Mouse (Mus musculus) adrenal gland, postnatal 14 days (tissue): ENCODE data around the gene Fam57a. TPM values are rescaled to one million over a fixed set of nuclear protein-coding genes. Genes with fewer than 3 reads are reported as not detected.
"Not testable (repeated sequence)": the region's sequence is repeated elsewhere in the genome, so short reads cannot be mapped to it uniquely, and the experiment has no call there.

Source experiments
- DNase-seq: peaks from one replicate; pipeline ENCODE4 v3.0.0; 2021; ENCODE audit warnings: mixed read lengths
- total RNA-seq: library from RNA; stranded (reverse); gene quantifications from 2 replicates; pipeline ENCODE4 v1.2.3, GENCODE M21; 2021

Gene Fam57a
- total RNA-seq, 1 experiment from 2014 or later, result 8.0 TPM

GRCm38 (mm10) chr11:76180146-76180540 lies 672 bp downstream of the Fam57a start:
- no peak for DNase-seq

- no peak for DNase-seq
Observed at GRCm38 (mm10) chr11:76183745-76184144, 4.3 kb downstream of the Fam57a start.

- no peak for DNase-seq
Observed at GRCm38 (mm10) chr11:76186908-76187307, 7.4 kb downstream of the Fam57a start.

GRCm38 (mm10) chr11:76196275-76196976 lies 17.0 kb downstream of the Fam57a start:
- no peak for DNase-seq

- DNase-seq, result no peak
Observed at GRCm38 (mm10) chr11:76196977-76197469, 17.6 kb downstream of the Fam57a start.

GRCm38 (mm10) chr11:76201761-76202674 lies 22.5 kb downstream of the Fam57a start:
- DNase-seq, result peak; percentile 94

- DNase-seq, result no peak
Observed at GRCm38 (mm10) chr11:76206793-76207192, 27.3 kb downstream of the Fam57a start.

- DNase-seq, result no peak
Observed at GRCm38 (mm10) chr11:76210228-76210985, 30.9 kb downstream of the Fam57a start.

- DNase-seq, result not testable (repeated sequence)
Observed at GRCm38 (mm10) chr11:76211595-76211994, 32.1 kb downstream of the Fam57a start.

- no peak for DNase-seq
Observed at GRCm38 (mm10) chr11:76213841-76214240, 34.4 kb downstream of the Fam57a start.

GRCm38 (mm10) chr11:76215011-76215410 lies 35.5 kb downstream of the Fam57a start:
- DNase-seq, result no peak

- no peak for DNase-seq
Observed at GRCm38 (mm10) chr11:76216049-76216540, 36.6 kb downstream of the Fam57a start.

- DNase-seq, result peak; percentile 70
Observed at GRCm38 (mm10) chr11:76216681-76217389, 37.4 kb downstream of the Fam57a start.

- peak; percentile 99 for DNase-seq
Observed at GRCm38 (mm10) chr11:76217390-76217800, 37.9 kb downstream of the Fam57a start, which contains the start of the genes Dbil5 and Gemin4. TSS of gene Dbil5 (plus strand) at chr11:76217608. TSS of gene Gemin4 (minus strand) at chr11:76217664.

GRCm38 (mm10) chr11:76224631-76225030 lies 45.2 kb downstream of the Fam57a start:
- DNase-seq, result no peak

- no peak for DNase-seq
Observed at GRCm38 (mm10) chr11:76225051-76225450, 45.6 kb downstream of the Fam57a start.

- DNase-seq, result no peak
Observed at GRCm38 (mm10) chr11:76236136-76236535, 56.7 kb downstream of the Fam57a start.

- no peak for DNase-seq
Observed at GRCm38 (mm10) chr11:76239750-76240149, 60.3 kb downstream of the Fam57a start.

- peak; percentile 97 for DNase-seq
Observed at GRCm38 (mm10) chr11:76242901-76243810, 63.7 kb downstream of the Fam57a start, which contains the start of the genes Mrm3 and Glod4. TSS of gene Mrm3 (plus strand) at chr11:76243715. TSS of gene Glod4 (minus strand) at chr11:76243725.
